Mouse (Mus musculus): ENCODE results near the gene Psors1c2.
A peak's percentile ranks its signal among the peaks of the same experiment; 100 is the strongest.

- peak; percentile 45 for TF ChIP-seq CTCF (IDR thresholded peaks at IDR 0.05)
- no peak for TF ChIP-seq POLR2A (IDR thresholded peaks at IDR 0.05; ENCODE audit: insufficient read depth, low read depth, low read length)
Observed at GRCm38 (mm10) chr17:35550143-35550494, 17.1 kb downstream of the Psors1c2 start.

All from heart, adult 2 months (tissue).